Mouse (Mus musculus) midbrain, embryonic 11.5 days (tissue): ENCODE results near the gene Fancg. TPM values are rescaled to one million over a fixed set of nuclear protein-coding genes. Genes with fewer than 3 reads are reported as not detected.
"Not testable (repeated sequence)": the region's sequence is repeated elsewhere in the genome, so short reads cannot be mapped to it uniquely, and the experiment has no call there.

Experiments
- ATAC-seq: fragments of 200-750 bp; cut with Nextera tagmentation; 2 replicates; pipeline ENCODE4 v1.8.0; 2017; ENCODE audit warnings: moderate TSS enrichment, moderate library complexity; ENCODE audit not compliant: low FRiP score
- DNase-seq: peaks from one replicate; pipeline ENCODE4 v3.0.0; 2015; ENCODE audit warnings: low spot score; ENCODE audit errors: missing footprints
- H3K27ac ChIP-seq: fragments of 300-500 bp; sonication (generic); 2 replicates; pipeline ENCODE4 v1.5.1; 2014; ENCODE audit warnings: low read depth, low read length
- H3K27me3 ChIP-seq: fragments of 300-500 bp; sonication (generic); 2 replicates; pipeline ENCODE4 v1.6.1; 2014; ENCODE audit warnings: mild to moderate bottlenecking, low read length, moderate library complexity, mixed read lengths; ENCODE audit not compliant: control insufficient read depth, insufficient read depth
- H3K36me3 ChIP-seq: fragments of 300-500 bp; sonication (generic); 2 replicates; pipeline ENCODE4 v1.6.1; 2014; ENCODE audit warnings: mild to moderate bottlenecking, low read length, moderate library complexity, mixed read lengths; ENCODE audit not compliant: control insufficient read depth, insufficient read depth
- H3K4me1 ChIP-seq: fragments of 300-500 bp; sonication (generic); 2 replicates; pipeline ENCODE4 v1.6.1; 2014; ENCODE audit warnings: low read length; ENCODE audit not compliant: control insufficient read depth, insufficient read depth
- H3K4me2 ChIP-seq: fragments of 300-500 bp; sonication (generic); 2 replicates; pipeline ENCODE4 v1.6.1; 2014; ENCODE audit warnings: mild to moderate bottlenecking, moderate library complexity
- H3K4me3 ChIP-seq: fragments of 300-500 bp; sonication (generic); 2 replicates; pipeline ENCODE4 v1.5.1; 2014; ENCODE audit warnings: low read depth, low read length
- H3K9ac ChIP-seq: fragments of 300-500 bp; sonication (generic); 2 replicates; pipeline ENCODE4 v1.6.1; 2014; ENCODE audit warnings: low read length
- H3K9me3 ChIP-seq: fragments of 300-500 bp; sonication (generic); 2 replicates; pipeline ENCODE4 v1.6.1; 2016; ENCODE audit warnings: low read length; ENCODE audit not compliant: control insufficient read depth
- WGBS: fragments of 180-500 bp; shearing (Covaris S2); extraction: QIAGEN DNeasy Blood & Tissue Kit; methylation state at CpG from one replicate; pipeline ENCODE4 v1.1.7; 2014; 5-methylcytosine and 5-hydroxymethylcytosine counted together
- polyA plus RNA-seq: library from polyadenylated mRNA; unstranded; fragments of >200 nt; fragmentation: Nextera tagmentation; extraction: Ambion mirVana; gene quantifications from 2 replicates; pipeline ENCODE4 v1.2.1, GENCODE M21; 2014

The Fancg gene
- polyA plus RNA-seq, 1 experiment from 2014 or later, result 22.0 TPM

DNA sequence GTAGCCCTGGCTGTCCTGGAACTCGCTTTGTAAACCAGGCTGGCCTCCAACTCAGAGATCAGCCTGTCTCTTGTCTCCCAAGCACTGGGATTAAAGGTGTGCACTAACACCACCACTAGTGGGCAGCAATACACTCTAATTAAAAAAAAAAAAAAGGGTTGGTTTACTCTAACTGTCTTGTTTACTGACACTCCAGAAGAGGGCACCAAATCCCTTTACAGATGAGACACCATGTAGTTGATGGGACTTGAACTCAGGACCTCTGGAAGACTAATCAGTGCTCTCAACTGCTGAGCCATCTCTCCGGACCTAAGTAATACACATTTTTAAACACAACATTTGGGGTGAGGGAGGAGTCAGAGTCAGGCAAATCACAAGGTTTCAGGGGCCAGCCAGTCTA, 4.5 kb downstream of the Fancg start:
- Histone ChIP-seq H3K27me3 (no peaks in the 10 kb centered on the region), H3K4me2 (no peak overlapping the region), H3K9ac (no peak overlapping the region), H3K27ac (no peak overlapping the region), H3K4me3 (no peak overlapping the region), H3K4me1 (peaks cover 3% of the 10 kb centered on the region), H3K36me3 (no peaks in the 10 kb centered on the region), H3K9me3 (no peaks in the 10 kb centered on the region)
- WGBS, result 51% methylated on average over 2 of the region's 2 CpGs
- peak; percentile 83 for DNase-seq
- ATAC-seq, result no peak

DNA sequence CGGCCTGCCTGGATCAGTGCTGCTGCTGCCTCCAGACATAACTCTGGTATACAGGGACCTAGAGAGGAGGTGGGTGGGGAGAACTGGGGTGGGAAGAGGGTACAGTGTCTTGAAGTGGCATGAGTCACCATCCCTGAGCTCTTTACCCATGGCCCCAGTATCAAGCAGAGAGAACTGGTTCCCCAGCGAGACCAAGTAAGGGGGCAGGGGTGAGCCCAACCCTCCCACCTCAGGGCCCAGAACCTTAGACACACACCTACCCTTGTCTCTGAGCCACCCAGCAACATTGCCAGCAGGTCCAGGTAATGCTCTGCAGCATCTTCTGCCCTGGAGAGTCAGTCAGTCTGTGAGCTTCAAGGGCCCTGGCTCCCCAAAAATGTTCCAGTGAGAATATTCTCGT, 5.4 kb downstream of the Fancg start:
- peaks cover 3% of the 10 kb centered on the region for H3K4me1 ChIP-seq
- H3K36me3 ChIP-seq, result no peaks in the 10 kb centered on the region
- DNase-seq, result no peak
- H3K27me3 ChIP-seq, result no peaks in the 10 kb centered on the region
- H3K4me3 ChIP-seq, result no peak overlapping the region
- H3K9ac ChIP-seq, result no peak overlapping the region
- no peaks in the 10 kb centered on the region for H3K9me3 ChIP-seq
- no peak for ATAC-seq
- WGBS, result 96% methylated on average over 3 of the region's 3 CpGs
- H3K27ac ChIP-seq, result no peak overlapping the region
- no peak overlapping the region for H3K4me2 ChIP-seq

DNA sequence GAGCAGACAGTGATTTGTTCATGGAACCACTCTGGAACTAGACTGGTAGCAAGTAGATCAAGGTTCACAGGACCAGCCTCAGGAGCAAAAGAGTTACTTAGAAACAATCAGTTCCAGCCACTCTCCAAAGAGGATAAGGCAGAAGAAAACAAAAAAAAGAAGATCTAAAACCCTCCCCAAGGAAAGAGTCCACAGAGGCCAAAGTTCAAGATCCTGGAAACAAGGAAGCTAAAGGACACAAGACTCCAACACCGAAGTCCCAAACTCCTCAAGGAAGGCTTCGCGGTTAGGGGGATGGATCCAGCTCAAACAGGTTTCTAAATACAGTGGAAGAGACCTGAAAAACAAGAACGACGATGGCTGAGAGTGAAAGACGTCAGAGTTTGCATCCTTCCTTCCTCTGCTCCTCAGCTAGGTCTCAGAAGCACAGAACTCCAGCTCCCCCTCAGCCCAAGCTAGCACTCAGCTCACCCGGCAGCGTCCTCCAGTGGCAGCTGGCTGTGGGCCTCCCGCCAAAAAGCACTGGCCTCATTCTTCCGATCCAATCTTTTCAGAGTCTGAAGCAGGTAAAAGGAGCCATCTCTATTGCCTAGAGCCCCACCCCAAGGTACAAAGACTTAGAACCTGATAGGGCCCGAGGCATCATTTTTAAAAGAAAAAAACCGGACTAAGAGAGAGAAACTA, 7.4 kb downstream of the Fancg start:
- Histone ChIP-seq H3K4me2 (no peak overlapping the region), H3K27me3 (no peaks in the 10 kb centered on the region), H3K4me1 (peaks cover 11% of the 10 kb centered on the region), H3K36me3 (no peaks in the 10 kb centered on the region), H3K4me3 (no peak overlapping the region), H3K9ac (no peak overlapping the region), H3K9me3 (no peaks in the 10 kb centered on the region), H3K27ac (no peak overlapping the region)
- 80% methylated on average over 12 of the region's 12 CpGs for whole genome bisulfite sequencing
- no peak for ATAC-seq
- no peak for DNase-seq

DNA sequence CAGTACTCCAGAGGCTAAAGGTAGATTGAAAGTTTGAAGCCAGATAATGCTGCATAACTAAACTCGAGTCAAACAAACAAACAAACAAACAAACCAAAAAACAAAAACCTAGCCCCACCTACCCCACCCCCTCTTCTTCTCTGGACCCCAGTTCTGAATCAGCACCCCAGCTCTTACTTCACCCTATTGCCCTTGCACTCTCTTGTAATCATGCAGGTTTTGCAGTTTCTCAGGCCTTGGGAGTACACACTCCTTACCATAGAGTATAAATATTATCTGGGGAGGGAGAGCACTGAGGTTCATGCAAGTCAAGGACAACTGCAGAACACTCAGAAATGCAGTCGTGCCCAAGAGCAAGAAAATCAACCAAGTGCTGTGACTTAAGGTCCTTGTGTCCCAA, 9.0 kb downstream of the Fancg start:
- H3K27me3 ChIP-seq, result no peaks in the 10 kb centered on the region
- H3K4me2 ChIP-seq, result no peak overlapping the region
- ATAC-seq (no peak), DNase-seq (no peak)
- peak overlapping the region; percentile 91 for H3K27ac ChIP-seq
- no peaks in the 10 kb centered on the region for H3K9me3 ChIP-seq
- 84% methylated on average over 2 of the region's 2 CpGs for WGBS
- no peak overlapping the region for H3K9ac ChIP-seq
- H3K36me3 ChIP-seq, result no peaks in the 10 kb centered on the region
- peaks cover 16% of the 10 kb centered on the region for H3K4me1 ChIP-seq
- no peak overlapping the region for H3K4me3 ChIP-seq

DNA sequence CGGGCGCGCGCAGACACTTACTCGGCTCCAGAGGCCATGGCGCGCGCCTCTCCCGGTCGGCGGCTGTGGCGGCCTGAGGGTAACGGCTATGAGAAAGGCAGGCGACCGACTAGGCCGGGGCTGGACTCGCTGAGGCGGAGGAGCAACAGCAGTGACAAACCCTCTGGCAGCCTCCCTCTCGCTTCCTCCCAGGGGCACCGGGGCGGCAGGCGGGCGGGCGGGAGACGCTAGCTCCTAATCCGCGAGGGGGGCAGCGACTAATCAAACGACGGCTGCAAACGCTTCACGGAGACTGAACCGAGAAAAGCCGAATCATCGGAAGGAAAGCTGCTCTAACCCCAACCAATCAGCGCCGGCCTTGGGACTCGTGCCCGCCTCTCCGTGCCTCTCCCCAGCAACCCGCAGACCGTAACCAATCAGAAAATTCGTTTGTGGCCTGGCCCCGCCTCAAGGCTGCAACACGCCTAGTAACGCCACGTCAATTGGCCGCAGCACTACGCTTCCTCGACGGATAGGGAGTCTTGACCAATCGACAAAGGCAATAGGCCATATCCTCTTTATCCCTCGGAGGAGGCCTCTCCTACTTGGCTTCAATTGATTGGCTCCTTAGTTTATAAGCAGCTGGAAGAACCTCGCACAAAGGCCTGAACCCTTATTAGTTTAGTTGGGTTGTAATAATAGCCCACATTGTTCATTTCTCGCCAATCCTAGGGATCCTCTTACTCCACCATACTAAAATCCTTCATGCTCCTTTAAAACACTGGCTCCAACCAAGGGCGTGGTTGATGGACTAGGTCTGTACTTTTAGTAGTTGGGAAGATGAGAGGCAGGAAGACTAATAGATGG, 9.9 kb downstream of the Fancg start, which contains the start of gene Vcp:
Gene Vcp (minus strand): TSS at position 367 of the 846 bp plus-strand sequence.
- DNase-seq (peak; percentile 99), ATAC-seq (peak; percentile 98)
- H3K4me1 ChIP-seq, result peaks cover 16% of the 10 kb centered on the region
- WGBS, result under 1% methylated on average over 46 of the region's 56 CpGs
- peak within 1 kb of the TSS; percentile 93 for H3K4me3 ChIP-seq
- not testable (repeated sequence) for H3K9me3 ChIP-seq, H3K36me3 ChIP-seq, H3K27me3 ChIP-seq
- H3K4me2 ChIP-seq, result peak within 1 kb of the TSS; percentile 93
- peak within 1 kb of the TSS; percentile 94 for H3K9ac ChIP-seq
- H3K27ac ChIP-seq, result peak within 1 kb of the TSS; percentile 99

DNA sequence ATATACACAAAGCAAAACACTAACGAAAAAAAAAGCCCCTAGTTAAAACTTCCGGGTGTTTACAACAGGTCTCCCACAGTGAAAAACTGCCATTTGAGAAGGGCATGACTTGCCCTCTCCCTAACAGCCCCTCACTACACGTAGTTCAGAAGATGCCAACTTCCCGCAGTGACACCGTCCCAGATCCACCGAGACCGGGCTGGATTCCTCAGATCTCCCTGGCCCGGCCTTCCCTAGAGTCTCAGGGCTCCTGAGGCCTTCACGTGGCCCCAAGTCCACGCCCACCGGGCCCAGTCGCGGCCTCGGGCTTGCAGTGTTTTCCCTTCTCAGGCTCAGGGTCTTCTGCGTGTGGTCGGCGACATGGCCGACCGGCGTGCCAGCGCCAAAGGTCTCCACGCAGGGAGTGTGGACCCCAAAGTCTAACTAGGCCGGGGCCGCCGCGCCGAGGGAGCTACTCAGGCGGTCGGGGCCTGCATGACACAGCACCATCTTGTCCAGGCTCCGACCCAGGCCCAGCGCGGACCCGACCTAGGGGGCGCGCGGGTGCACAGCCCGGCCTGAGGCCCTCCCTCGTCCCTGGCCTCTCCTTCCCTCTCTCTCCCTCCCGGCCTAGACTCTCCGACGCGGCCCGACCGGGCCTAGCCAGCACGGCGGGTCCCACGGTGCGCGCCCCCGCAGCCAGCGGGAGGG, 10.7 kb downstream of the Fancg start:
- H3K27ac ChIP-seq, result peak overlapping the region; percentile 99

DNA sequence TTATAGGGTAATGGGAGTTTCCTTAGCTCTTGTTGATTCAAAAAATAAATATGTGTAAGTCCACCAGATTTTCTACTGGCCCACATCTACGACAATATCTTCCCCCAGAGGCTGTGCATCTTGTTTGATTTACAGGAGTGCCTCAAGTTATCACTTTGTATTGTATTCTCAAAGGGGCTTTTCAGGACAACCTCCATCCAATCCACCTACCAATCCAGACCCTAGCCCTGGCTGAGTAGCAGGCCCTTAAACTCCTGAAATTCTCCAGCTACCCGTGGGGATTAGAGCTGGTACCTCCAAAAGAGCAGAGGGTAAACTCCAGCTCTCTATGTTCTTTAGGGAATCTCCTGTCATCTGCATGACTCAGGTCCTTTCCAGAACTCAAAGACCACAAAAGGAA, 12.3 kb downstream of the Fancg start:
- no peak for DNase-seq
- H3K36me3 ChIP-seq, result peaks cover 15% of the 10 kb centered on the region
- ATAC-seq, result no peak
- H3K4me2 ChIP-seq, result peak overlapping the region; percentile 93
- peak overlapping the region; percentile 93 for H3K4me3 ChIP-seq
- no peak overlapping the region for H3K27ac ChIP-seq
- H3K27me3 ChIP-seq, result no peaks in the 10 kb centered on the region
- WGBS, result 74% methylated on average over 2 of the region's 2 CpGs
- peak overlapping the region; percentile 94 for H3K9ac ChIP-seq
- no peaks in the 10 kb centered on the region for H3K9me3 ChIP-seq
- H3K4me1 ChIP-seq, result peaks cover 16% of the 10 kb centered on the region

More for the DNA sequence above, 10.7 kb downstream of the Fancg start:
- H3K4me1 ChIP-seq, result peaks cover 16% of the 10 kb centered on the region
- no peaks in the 10 kb centered on the region for H3K27me3 ChIP-seq
- WGBS, result under 1% methylated on average over 51 of the region's 51 CpGs
- no peaks in the 10 kb centered on the region for H3K9me3 ChIP-seq
- ATAC-seq (peak; percentile 83), DNase-seq (peak; percentile 97)
- H3K9ac ChIP-seq, result peak overlapping the region; percentile 94
- H3K4me3 ChIP-seq, result peak overlapping the region; percentile 93
- peaks cover 5% of the 10 kb centered on the region; the same call in 1 of the 2 replicates for H3K36me3 ChIP-seq
- H3K4me2 ChIP-seq, result peak overlapping the region; percentile 93

DNA sequence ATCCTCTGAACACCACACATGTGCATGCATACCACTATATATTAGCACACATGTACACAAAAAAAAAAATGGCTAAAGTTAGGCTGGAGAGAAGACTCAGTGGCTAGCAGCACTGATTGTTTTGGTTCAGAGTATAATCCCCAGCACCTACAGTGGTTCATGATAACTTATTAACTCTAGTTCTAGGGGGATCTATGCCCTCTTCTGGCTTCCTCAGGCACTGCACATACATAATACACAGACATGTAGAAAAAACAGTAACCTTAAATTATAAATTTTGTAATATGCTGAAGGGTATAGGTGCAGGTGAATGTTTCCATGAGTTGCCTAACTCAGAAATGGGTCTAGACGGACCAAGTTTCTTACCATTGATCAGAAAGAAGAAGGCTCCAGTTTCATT, 22.0 kb downstream of the Fancg start:
- no peaks in the 10 kb centered on the region for H3K27me3 ChIP-seq
- no peak overlapping the region for H3K27ac ChIP-seq
- 76% methylated on average over 1 of the region's 1 CpGs for WGBS
- ATAC-seq (no peak), DNase-seq (no peak)
- no peak overlapping the region for H3K4me3 ChIP-seq
- H3K9me3 ChIP-seq, result no peaks in the 10 kb centered on the region
- H3K4me2 ChIP-seq, result no peak overlapping the region
- H3K9ac ChIP-seq, result no peak overlapping the region
- peaks cover 50% of the 10 kb centered on the region for H3K36me3 ChIP-seq
- H3K4me1 ChIP-seq, result no peaks in the 10 kb centered on the region

DNA sequence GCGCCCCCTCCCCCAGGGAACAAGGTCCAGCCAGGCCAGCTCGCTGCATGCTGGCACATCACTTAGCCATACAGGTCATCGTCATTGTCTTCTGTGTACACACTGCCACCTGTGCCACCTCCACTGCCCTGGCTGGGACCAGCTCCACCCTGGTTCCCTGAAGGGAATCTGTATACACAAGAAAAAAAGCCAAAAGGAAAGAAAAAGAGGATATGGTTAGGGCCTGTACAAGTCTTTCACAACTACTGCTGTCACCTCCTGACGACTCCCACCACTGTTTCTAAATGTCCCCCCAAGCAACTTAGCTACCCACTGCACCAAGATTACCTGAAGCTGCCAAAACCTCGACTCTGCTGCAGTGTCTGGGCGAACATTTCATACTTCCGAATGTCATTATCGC, 29.8 kb downstream of the Fancg start:
- not testable (repeated sequence) for H3K27me3 ChIP-seq, H3K4me3 ChIP-seq, ATAC-seq, H3K4me2 ChIP-seq, H3K27ac ChIP-seq, H3K9me3 ChIP-seq, H3K9ac ChIP-seq, DNase-seq, H3K4me1 ChIP-seq
- peaks cover 35% of the 10 kb centered on the region for H3K36me3 ChIP-seq
- WGBS, result 95% methylated on average over 7 of the region's 8 CpGs
